Mouse (Mus musculus) gastrocnemius, postnatal 25 days (tissue): ENCODE results near the gene Platr17. TPM values are rescaled to one million over a fixed set of nuclear protein-coding genes. Genes with fewer than 3 reads are reported as not detected.
"Not testable (repeated sequence)": the region's sequence is repeated elsewhere in the genome, so short reads cannot be mapped to it uniquely, and the experiment has no call there.

Experiments
- DNase-seq: peaks from one replicate; pipeline ENCODE4 v3.0.0; 2022
- total RNA-seq, 2 experiments: library from RNA; stranded (reverse); gene quantifications; 1 replicate in 1 of 2; 2 replicates in 1 of 2; pipeline ENCODE4 v1.2.3; 2021

Platr17 gene
- total RNA-seq, 2 experiments from 2014 or later = not detected

DNA sequence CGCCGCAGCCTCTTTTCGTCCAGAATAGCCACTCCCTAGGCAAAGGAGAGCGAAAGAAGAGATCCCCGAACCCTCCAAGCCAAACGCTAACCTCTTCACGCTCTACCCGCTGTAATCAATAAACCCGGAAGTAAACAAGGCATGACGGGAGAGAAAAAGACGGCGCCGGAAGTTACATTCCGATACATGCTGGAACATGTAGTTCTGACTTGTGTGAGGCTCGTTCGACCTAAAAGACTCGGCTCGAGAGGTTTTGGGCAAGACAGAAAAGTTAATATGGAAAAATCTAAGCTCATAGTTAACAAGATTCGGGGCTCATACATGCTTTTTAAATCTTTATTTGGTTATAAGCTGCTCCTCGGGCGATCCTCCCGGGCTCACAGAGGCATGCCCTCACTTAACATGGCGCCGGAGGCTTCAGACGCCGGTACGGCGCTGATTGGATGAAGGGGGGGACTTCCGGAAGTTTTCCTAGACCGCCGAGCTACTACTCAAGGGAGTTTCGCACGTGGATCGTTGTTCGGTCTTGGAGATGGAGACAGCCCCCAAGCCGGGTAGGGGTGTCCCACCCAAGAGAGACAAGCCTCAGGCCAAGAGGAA lies 35.4 kb downstream of the Platr17 start, which contains the start of the genes Pfdn6 and Wdr46:
Gene Pfdn6 (minus strand): TSS at position 138 of the 600 bp plus-strand sequence.
Gene Wdr46 (plus strand): TSS at position 455 of the 600 bp plus-strand sequence.
- DNase-seq = peak; percentile 73

DNA sequence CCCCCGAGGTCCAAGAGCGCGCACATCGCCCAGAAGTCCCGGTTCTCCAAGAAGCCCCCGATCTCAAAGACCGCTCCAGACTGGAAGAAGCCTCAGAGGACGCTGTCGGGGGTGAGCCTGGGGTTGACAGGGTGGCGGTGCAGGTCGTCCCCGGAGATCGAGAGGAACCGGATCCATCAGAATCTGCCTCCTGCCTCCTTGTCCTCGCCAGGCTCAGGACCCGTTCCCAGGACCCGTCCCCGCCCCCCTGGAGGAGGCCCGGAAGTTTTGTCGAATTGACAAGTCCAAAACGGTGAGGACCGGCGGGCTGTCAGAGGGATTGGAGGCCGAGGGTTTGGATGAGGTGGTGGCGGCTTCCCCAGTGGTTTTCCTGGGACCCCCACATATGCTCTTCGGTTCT lies 36.0 kb downstream of the Platr17 start:
- no peak for DNase-seq

DNA sequence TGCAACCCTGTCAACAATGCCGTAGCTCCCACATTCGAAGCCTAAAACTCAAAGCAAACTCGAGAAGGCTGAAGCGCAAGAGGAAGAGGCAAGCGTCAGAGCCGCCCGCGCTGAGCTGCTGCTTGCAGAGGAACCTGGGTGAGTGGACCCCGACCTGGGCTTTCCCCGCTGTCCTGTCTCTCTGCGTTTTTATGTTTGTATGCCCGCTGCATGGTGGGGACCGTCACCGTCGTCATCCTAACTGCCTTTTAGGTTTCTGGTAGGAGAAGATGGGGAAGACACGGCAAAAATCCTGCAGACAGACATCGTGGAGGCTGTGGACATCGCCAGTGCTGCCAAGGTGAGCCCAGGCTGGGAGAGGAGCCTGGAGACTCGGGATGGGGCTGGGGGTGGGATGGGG lies 36.4 kb downstream of the Platr17 start:
- no peak for DNase-seq

DNA sequence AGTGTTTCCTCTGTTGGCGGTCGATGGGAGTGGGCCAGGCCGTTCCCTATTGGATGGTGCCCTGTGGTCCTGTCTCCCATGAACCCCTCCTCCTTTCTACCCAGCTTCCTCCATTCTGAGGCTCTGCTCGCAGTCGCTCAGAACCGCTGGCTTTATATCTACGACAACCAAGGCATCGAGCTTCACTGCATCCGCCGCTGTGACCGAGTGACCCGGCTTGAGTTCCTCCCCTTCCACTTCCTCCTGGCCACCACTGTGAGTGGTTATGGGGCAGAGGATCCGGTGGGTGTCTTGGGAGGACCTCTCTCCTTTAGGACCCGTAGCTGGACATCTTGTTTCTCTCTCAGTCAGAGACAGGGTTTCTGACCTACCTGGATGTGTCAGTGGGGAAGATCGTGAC lies 38.5 kb downstream of the Platr17 start:
- DNase-seq = no peak

DNA sequence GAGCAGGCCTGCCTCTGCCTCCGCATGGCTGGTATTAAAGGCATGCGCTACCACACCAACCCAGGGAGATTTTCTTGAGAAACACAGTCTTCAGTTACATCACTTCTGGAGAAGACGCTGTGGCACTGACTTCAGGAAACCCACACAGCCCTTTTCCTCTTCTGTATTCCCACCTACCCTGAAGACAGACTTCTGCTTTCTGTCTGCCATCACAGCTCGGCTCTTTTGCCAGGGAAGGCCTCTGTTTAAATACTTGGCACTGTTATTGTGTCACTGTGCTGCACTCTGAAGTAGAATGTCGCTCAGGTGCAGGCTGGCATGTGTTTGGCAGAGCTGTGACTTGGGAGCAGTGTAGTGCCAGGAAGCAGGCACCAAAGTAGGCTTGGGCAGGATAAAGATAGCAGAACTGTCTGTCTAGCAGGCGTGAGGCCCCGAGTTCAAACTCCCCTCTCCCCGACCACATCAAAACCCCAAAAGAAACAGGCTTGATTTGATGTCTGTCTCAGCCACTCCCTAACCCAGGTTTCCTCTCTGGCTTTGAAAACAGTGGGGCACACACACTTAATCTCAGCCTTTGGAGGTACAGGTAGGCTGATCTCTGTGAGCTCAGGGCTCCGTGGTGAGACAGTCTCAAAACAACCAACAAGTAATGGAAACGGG lies 42.6 kb downstream of the Platr17 start:
- DNase-seq = no peak

DNA sequence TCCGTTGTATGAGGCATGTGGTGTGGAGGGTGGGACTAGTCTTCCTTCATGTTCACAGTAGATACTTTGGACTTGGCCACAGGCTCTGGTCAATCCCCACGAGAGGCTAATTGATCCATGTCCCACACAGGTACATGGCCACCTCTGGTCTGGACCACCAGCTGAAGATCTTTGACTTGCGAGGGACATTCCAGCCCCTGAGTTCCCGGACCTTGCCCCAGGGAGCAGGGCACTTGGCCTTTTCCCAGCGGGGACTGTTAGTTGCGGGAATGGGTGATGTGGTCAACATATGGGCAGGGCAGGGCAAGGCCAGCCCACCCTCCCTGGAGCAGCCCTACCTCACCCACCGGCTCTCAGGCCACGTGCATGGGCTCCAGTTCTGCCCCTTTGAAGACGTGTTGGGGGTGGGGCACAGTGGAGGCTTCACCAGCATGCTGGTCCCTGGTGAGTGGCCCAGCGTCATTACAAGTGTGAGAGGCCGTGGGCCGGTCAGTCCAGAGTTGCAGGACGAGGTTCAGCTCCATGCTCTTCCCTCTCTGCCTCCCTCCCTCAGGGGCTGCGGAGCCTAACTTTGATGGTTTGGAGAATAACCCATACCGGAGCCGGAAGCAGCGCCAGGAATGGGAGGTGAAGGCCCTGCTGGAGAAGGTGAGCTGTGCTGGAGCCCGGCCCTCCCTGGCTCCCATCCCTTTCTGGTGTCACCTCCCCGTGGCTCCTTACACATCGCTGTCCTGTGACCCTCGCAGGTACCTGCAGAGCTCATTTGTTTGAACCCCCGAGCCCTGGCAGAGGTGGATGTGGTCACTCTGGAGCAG lies 43.4 kb downstream of the Platr17 start:
- DNase-seq = no peak

DNA sequence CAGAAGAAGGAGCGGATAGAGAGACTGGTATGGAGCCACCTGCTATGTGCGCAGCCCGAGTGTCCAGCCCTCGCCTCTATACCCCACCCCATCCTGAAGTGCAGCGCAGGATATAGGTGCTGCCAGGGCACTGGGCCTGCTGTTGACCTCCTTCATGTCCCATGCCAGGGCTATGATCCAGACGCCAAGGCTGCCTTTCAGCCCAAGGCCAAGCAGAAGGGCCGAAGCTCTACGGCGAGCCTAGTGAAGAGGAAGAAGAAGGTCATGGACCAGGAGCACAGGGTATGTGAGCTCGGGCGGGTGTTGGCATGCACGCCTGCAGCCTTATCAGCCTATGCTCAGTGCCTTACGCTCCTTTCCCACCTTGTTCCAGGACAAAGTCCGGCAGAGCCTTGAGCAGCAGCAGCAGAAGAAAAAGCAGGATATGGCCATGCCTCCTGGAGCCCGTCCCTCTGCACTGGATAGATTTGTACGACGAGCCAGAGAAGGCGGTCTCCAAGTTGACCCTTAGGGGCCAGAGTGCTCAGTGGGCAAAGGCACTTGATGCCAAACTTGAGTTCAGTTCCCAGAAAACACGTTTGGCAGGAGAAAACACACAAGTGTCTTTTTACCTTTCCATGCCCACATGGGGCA lies 44.1 kb downstream of the Platr17 start:
- no peak for DNase-seq

DNA sequence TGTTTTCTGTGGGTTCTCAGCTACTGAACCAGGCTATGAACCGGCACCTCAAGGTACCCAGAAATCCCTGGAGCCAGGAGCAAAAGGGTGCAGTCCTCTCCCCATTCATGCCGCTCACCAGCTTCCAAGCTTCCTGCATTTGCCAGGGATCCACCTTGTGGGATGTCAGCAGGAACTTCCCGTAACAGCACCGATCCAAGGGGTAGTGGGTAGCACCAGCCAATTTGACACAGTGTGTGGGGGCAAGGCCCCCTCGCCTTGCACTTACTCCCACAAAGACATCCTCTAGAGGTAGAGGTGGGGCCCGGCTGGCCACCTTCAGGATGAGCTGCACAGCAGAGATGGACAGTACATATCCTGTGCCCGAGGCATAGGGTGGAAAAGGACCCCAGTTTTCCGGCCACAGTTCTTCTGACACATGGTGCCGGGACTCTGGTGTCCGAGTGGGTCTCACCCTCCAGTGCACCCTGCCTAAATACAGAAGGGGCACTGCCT lies 45.2 kb downstream of the Platr17 start:
- DNase-seq = no peak

DNA sequence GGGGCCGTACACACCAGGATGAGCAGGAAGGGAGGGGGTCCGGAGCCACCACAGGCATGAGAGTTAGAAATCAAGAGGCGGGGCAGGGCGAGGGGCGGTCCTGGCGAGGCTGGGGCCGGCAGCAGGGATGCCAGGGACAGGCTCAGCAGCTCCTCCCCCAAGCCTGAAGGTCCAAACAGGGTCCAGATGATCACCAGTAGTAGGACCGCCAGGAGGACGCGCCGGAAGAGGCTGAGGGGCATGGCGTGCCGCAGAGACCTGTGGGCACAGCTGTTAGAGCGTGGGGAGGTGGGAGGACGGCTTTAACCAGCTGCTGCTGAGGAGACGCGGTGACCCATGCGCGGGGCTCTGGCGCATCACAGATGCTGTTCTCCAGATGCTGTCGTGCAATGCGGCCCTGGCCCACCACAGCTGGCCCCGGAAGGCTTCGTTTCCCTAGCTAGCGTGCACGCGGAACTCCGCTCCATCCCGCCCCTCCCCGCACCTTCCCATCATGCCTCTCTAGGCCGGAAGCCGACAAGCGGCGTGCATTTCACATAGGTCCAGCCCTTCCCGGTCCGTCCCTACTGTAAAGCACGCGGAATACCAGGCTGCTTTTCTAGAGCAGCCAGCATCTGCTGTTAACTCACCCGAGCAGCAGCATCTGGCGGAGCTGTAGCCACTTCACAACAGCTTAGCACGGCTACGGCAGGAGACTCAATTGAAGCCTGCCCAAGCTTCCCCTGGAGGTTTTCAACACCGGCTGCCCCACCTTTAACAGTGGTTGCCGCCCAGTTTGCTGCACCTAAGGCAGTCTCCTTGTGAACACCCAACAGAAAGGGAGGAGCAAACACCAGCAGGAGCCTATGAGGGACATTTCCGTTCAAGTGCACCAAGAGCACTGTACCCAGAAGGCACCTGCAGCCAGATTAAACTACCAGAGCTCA lies 46.3 kb downstream of the Platr17 start, which contains the start of gene B3galt4:
Gene B3galt4 (minus strand): TSS at position 468 of the 926 bp plus-strand sequence.
- DNase-seq = peak; percentile 66

DNA sequence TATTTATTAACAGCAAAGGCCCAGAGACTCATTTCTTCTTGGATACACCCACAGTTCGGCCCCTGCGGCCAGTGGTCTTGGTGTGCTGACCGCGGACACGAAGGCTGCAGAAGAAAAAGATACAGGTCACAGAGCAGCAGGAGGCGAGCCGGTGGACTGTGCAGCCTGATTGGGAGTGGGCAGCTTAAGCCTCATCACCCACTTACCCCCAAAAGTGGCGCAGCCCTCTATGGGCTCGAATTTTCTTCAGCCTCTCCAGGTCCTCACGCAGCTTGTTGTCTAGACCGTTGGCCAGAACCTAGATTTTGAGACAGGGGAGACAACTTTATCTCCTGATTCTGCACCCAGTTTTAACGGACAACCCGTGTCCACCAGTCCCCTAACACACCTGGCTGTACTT lies 47.1 kb downstream of the Platr17 start:
- DNase-seq = not testable (repeated sequence)

DNA sequence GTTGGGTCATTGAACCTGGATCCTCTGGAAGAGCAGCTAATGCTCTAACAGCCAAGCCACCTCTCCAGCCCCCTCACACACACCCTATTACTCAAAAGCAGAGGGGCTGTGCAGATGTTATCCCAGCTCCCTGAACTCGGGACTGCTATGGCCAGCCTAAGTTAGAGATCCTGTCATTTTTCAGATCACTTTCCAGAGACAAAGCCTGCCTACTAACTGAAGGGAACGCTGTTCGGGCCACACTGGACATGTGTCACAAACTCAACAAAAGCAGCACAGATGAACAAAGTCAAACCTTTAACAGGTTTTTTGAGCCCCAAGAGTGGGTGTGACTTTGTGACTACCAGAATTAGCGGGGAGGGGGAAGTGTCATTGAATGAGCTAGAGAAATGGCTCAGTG lies 47.9 kb downstream of the Platr17 start:
- no peak for DNase-seq

DNA sequence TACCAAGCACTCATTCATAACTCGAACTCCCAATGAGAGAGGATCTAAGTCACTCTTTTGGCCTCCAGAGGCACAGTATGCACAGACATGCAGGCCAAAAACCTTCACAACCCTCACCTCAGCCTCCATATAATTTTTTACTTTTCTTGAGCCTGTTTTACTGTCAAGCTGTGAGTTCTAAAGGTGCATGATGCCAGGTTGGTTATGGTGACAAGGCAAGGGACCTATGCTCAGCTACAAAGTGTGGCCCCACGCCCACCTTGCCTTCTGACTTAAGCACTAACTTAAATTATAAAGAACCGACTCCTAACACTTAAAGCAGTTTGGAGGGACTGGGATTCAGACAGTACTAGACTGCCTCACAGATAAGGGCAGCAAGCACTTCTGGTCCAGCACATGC lies 48.4 kb downstream of the Platr17 start:
- no peak for DNase-seq

DNA sequence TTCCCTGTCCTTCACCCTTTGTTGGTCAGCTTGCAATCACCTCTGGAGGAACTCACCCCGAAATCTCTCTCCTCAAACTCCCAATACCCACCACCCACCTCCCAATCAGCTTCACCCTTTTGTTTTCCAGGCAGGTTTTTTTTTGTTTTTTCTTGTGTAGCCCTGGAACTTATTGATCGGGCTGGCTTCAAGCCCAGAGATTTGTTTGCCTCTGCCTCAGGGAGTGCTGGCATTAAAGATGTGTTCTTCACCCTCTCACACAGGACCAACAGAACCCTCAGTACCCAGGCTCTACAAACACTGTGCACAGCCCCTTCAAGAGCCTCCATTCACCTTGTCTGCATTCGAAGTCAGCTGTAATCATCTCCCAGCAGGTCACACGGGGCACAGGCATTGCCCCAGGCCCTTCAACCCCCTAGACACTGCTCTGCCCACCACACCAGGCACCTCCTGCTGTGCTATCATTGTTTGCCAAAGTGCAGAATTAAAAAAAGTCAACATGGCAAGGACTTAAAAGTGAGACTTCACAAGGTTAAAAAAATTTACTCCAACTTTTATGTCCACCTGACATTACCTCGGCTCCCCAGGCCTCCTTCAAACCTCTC lies 49.1 kb downstream of the Platr17 start:
- DNase-seq = no peak

DNA sequence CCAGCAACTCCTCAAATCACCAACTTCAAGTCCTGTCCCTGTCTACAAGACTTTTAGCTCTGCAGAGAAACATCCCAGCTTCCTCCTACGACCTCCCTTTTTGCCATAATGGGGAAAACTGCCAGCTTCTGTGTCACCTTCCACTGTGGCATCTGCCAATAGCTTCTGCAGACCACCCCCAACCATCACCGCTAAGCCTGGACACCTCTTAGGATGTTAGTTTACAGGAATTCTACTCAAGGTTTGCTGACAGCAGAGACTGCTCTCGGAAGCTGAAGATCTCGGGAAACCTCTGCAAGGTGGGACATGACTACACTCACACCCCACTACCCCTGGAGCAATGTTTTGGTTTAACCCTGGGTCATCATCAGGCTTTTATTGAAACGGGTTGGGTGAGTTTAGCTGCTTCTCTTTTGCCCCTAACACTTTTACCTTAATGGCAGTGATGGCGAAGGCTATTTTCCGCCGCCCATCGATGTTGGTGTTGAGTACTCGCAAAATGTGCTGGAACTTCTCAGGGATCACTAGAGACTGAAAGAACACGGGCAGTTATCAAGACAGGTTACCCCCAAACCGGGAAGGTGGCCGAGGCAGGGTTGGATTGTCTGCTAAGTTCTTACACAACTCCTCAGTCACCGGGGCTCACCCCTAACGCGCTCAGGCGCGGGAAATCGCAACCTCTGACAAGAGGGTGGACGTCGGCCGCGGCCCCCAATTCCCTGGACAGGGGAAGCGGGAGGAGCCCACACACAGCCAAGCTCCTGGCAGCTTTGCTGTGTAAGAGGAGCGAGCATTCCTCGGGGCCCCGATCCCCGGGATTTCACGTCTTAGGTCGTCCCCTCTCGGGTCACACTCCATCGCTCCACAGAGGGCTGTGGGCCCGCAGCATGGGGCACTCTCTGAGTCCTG lies 50.0 kb downstream of the Platr17 start:
- no peak for DNase-seq

DNA sequence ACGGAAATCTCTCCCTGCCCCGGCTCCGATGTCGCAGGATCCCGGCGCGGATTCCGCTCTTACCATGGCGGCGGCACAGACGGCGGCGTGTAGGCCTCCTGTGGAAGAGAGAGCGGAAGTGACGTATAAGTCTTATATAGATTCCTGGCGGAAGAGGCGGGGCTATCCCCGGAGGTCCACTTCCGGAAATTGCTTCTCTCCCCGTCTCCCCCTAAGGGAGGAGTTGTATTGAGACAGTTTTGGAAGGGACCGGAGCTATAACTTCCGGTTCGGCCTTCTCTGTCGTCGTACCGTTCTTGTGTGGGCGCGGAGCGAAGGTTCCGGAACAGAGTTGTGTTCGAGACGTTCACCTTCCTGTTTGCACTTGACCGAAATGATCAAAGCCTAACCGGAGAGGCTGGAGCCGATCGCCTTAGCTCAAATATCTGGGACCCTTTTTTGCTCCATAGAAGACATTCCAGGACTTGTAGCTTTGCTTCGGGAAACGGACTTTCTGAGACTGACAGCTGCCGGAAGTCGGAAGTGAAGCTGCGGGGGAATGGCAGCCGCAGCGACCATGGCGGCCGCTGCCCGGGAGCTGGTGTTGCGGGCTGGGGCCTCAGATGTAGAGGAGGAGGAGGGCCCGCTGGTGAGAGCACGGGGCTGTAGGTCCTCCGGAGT lies 50.8 kb downstream of the Platr17 start, which contains the start of the genes Vps52 and Rps18:
Gene Vps52 (plus strand): TSS at position 258 of the 660 bp plus-strand sequence.
Gene Rps18 (minus strand): TSS at position 447 of the 660 bp plus-strand sequence.
- DNase-seq = peak; percentile 95
